In the genomic region with DNA sequence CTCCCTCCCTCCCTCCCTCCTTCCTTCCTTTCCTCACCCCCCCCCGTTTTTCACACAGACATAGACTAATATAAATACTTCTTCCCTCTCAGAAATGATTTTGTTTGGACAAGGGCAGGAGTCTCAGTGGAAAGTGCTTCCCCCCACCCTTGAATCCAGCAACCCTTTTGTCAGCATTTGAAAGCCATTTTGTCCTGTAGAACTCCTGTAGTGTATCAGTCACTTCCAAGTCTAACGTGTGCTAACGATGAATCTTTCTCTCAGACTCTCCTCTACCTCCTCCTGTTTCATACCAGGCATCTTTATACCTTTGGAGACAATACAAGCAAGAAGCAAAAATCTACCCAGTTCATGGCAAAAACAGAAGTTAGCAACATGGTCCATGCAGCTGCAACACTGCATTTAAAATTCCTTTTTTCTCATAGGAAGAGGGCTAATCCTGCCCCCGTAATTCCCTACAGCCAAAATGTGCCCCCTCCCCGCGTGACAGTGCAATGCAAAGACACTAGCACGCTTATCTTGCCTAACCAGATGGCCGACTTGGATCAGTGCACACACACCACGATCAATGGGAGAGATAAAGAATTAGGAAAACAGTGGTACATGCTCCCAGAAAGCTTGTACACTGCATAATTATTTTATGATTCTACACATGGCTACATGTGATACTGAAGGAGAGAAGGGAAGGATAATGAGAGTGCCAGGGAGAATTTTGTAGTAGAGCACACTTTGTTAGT, we compare ENCODE assay signal across 12 mouse cellular contexts.
DNase-seq lines count a peak whose midpoint lies in the region; ATAC-seq lines count a peak whose summit lies in the region.
"Had no signal": no experiment of that assay in that cellular context is flagged by ENCODE, and none has a peak within 500 bp of the region (broad histone marks: within the 10 kb centered on the region; RNA-seq: fewer than 3 reads in every experiment).

No protein-coding gene starts in this region.

- H3K9me3 ChIP-seq in hindbrain, embryonic 11.5 days (ENCODE audit: control insufficient read depth, low read length): no peaks in the 10 kb centered on the region
- H3K9me3 ChIP-seq in midbrain, embryonic 14.5 days (ENCODE audit: control insufficient read depth, low read length): no peaks in the 10 kb centered on the region
- H3K9me3 ChIP-seq: heart, embryonic 13.5 days; stomach, embryonic 15.5 days had no signal

- no peaks in the 10 kb centered on the region for H3K27me3 ChIP-seq in hindbrain, embryonic 11.5 days (ENCODE audit: control insufficient read depth, insufficient read depth, low read length)
- no peaks in the 10 kb centered on the region for H3K27me3 ChIP-seq in midbrain, embryonic 14.5 days (ENCODE audit: control insufficient read depth, insufficient read depth, low read length)
- H3K27me3 ChIP-seq: stomach, embryonic 15.5 days had no signal

- H3K4me2 ChIP-seq in hindbrain, embryonic 11.5 days (replicated peaks; ENCODE audit: low read depth, low read length): no peak overlapping the region
- peak overlapping the region; percentile 22; the same call in 1 of the 2 replicates for H3K4me2 ChIP-seq in midbrain, embryonic 14.5 days (ENCODE audit: low read length)
- H3K4me2 ChIP-seq: heart, embryonic 13.5 days; stomach, embryonic 15.5 days had no signal

- H3K36me3 ChIP-seq in hindbrain, embryonic 11.5 days (ENCODE audit: control insufficient read depth, insufficient read depth, low read length): no peaks in the 10 kb centered on the region
- H3K36me3 ChIP-seq in midbrain, embryonic 14.5 days (ENCODE audit: control insufficient read depth, insufficient read depth, low read length): no peaks in the 10 kb centered on the region
- H3K36me3 ChIP-seq: heart, embryonic 13.5 days; stomach, embryonic 15.5 days had no signal

- intact Hi-C loops in heart, postnatal 36 days (cut with DNase I): no loop called here

- no peak overlapping the region for H3K4me3 ChIP-seq in hindbrain, embryonic 11.5 days (ENCODE audit: low read depth, low read length)
- H3K4me3 ChIP-seq in midbrain, embryonic 14.5 days (replicated peaks; ENCODE audit: low read depth, low read length): no peak overlapping the region
- H3K4me3 ChIP-seq: heart, embryonic 13.5 days; stomach, embryonic 15.5 days had no signal

- no peaks in the 10 kb centered on the region for H3K4me1 ChIP-seq in hindbrain, embryonic 11.5 days (replicated peaks; ENCODE audit: control insufficient read depth, insufficient read depth, low read length)
- H3K4me1 ChIP-seq in midbrain, embryonic 14.5 days (ENCODE audit: control insufficient read depth, insufficient read depth, low read length): peaks cover 23% of the 10 kb centered on the region
- H3K4me1 ChIP-seq: heart, embryonic 13.5 days; stomach, embryonic 15.5 days had no signal

- peak; percentile 51; the same call in 1 of the 2 replicates for ATAC-seq in hindbrain, embryonic 11.5 days (ENCODE audit: low FRiP score)
- peak; percentile 83 for ATAC-seq in midbrain, embryonic 14.5 days (ENCODE audit: low FRiP score, low TSS enrichment)

- H3K27ac ChIP-seq in hindbrain, embryonic 11.5 days (ENCODE audit: low read depth, low read length): no peak overlapping the region
- peak overlapping the region; percentile 83 for H3K27ac ChIP-seq in midbrain, embryonic 14.5 days (replicated peaks; ENCODE audit: low read depth, low read length)
- H3K27ac ChIP-seq: heart, embryonic 13.5 days; stomach, embryonic 15.5 days had no signal

- H3K9ac ChIP-seq in hindbrain, embryonic 11.5 days (ENCODE audit: low read depth, low read length): no peak overlapping the region
- no peak overlapping the region for H3K9ac ChIP-seq in midbrain, embryonic 14.5 days (replicated peaks; ENCODE audit: low read length)
- H3K9ac ChIP-seq: heart, embryonic 13.5 days; stomach, embryonic 15.5 days had no signal

- WGBS in hindbrain, embryonic 11.5 days: 59% methylated on average over 9 of the region's 9 CpGs
- WGBS in midbrain, embryonic 14.5 days: 12% methylated on average over 9 of the region's 9 CpGs

- peak; percentile 8 for DNase-seq in cerebellum, adult 8-10 months
- no peak for DNase-seq in cerebellum, adult 11 months
- DNase-seq in cerebellum, postnatal 10 days: peak; percentile 57 to 73
- no peak for DNase-seq in hindbrain, embryonic 11.5 days (ENCODE audit: low spot score)
- DNase-seq in midbrain, embryonic 14.5 days: peak; percentile 80
- DNase-seq in right cerebral cortex, postnatal 25 days: no peak
- no peak for DNase-seq in layer of hippocampus, postnatal 14 days (ENCODE audit: low spot score in 2 of 2)
- DNase-seq in heart, postnatal 36 days: no peak
- DNase-seq: kidney, postnatal 25 days; thymus, postnatal 4 days had no signal

Comparison
In these comparisons a context has a peak if more than half of its experiments do, and no peak if none do; other contexts are left out.
1. DNase-seq: peak in cerebellum, adult 8-10 months (single experiment), cerebellum, postnatal 10 days (2 of 2) and midbrain, embryonic 14.5 days (single experiment); none in cerebellum, adult 11 months (single experiment), hindbrain, embryonic 11.5 days (single experiment), right cerebral cortex, postnatal 25 days (single experiment), layer of hippocampus, postnatal 14 days (0 of 2) and heart, postnatal 36 days (0 of 2).